Mouse (Mus musculus) cortical plate, adult 2 months (tissue): ENCODE measurements around the gene Fam117b. TPM values are rescaled to one million over a fixed set of nuclear protein-coding genes. Genes with fewer than 3 reads are reported as not detected.

Experiments used
- H3K27ac ChIP-seq: fragments of 200-500 bp; 2 replicates; pipeline ENCODE4 v1.5.1; 2012; ENCODE audit warnings: low read length, control low read depth, inconsistent platforms; ENCODE audit not compliant: insufficient read depth
- H3K4me1 ChIP-seq: fragments of 200-500 bp; 2 replicates; pipeline ENCODE4 v1.6.1; 2011; ENCODE audit warnings: low read length; ENCODE audit not compliant: control insufficient read depth, insufficient read depth
- H3K4me3 ChIP-seq: fragments of 200-500 bp; 2 replicates; pipeline ENCODE4 v1.5.1; 2011; ENCODE audit warnings: mild to moderate bottlenecking, low read length, control low read depth; ENCODE audit not compliant: insufficient read depth
- CTCF ChIP-seq: fragments of 200-500 bp; IDR thresholded peaks from 2 replicates; pipeline ENCODE4 v1.5.1; 2011; ENCODE audit warnings: mild to moderate bottlenecking, control low read depth, low read length; ENCODE audit not compliant: insufficient read depth; ENCODE audit errors: extremely low read depth
- POLR2A ChIP-seq: fragments of 200-500 bp; IDR thresholded peaks from 2 replicates; pipeline ENCODE4 v1.6.1; 2011; ENCODE audit warnings: mild to moderate bottlenecking, low read length, control low read depth; ENCODE audit not compliant: insufficient read depth; ENCODE audit errors: extremely low read depth
- polyA plus RNA-seq: library from polyadenylated mRNA; depleted of rRNA; stranded (reverse); fragments of >200 nt; gene quantifications from 2 replicates; pipeline ENCODE4 v1.2.3, GENCODE M21; 2012

The Fam117b gene
- polyA plus RNA-seq, 1 experiment, result 26.2 TPM

- Histone ChIP-seq H3K4me3 (no peak overlapping the region), H3K4me1 (no peaks in the 10 kb centered on the region), H3K27ac (no peak overlapping the region)
- TF ChIP-seq POLR2A, result no peak
- no peak for TF ChIP-seq CTCF
These were observed 18.8 kb upstream of the Fam117b start for GRCm38 (mm10) chr1:59894025-59894424.

GRCm38 (mm10) chr1:59895456-59895855 is 17.4 kb upstream of the Fam117b start:
- no peaks in the 10 kb centered on the region; the same call in 1 of the 2 replicates for H3K4me1 ChIP-seq
- no peak overlapping the region for H3K4me3 ChIP-seq
- TF ChIP-seq CTCF, result no peak
- no peak for TF ChIP-seq POLR2A
- H3K27ac ChIP-seq, result no peak overlapping the region

- TF ChIP-seq CTCF (no peak), POLR2A (no peak)
- Histone ChIP-seq H3K4me1 (no peaks in the 10 kb centered on the region; the same call in 1 of the 2 replicates), H3K27ac (no peak overlapping the region), H3K4me3 (no peak overlapping the region)
These were observed 15.5 kb upstream of the Fam117b start for GRCm38 (mm10) chr1:59897147-59897798.

DNA sequence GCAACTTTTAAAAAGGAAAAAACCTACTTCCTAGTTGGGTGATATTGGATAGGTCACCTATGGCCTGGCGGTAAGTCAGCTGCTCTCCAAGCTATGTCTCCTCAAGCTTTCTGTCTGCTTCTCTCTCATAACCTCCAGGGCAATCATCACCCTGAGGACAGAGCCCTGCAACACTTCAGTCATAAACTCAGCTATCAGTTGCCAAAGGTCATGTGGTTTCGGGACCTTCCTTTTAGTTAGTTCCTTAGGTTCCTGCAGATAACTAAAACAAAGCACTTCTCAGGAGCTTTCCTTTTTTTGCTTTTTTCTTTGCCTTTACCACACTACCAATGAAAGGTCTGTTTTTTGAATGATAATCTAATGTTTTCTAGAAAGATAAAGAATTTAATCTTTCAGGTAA is 13.1 kb upstream of the Fam117b start:
- TF ChIP-seq POLR2A (no peak), CTCF (no peak)
- no peak overlapping the region for H3K27ac ChIP-seq
- no peaks in the 10 kb centered on the region; the same call in 1 of the 2 replicates for H3K4me1 ChIP-seq
- no peak overlapping the region for H3K4me3 ChIP-seq

- H3K4me3 ChIP-seq, result no peak overlapping the region
- H3K4me1 ChIP-seq, result no peaks in the 10 kb centered on the region; the same call in 1 of the 2 replicates
- TF ChIP-seq CTCF, result no peak
- no peak overlapping the region for H3K27ac ChIP-seq
These were observed 11.5 kb upstream of the Fam117b start for GRCm38 (mm10) chr1:59901082-59901876.

GRCm38 (mm10) chr1:59902634-59903033 is 10.2 kb upstream of the Fam117b start:
- no peak for TF ChIP-seq POLR2A
- TF ChIP-seq CTCF, result no peak
- Histone ChIP-seq H3K4me3 (no peak overlapping the region), H3K4me1 (no peaks in the 10 kb centered on the region; the same call in 1 of the 2 replicates), H3K27ac (no peak overlapping the region)

- Histone ChIP-seq H3K4me1 (no peaks in the 10 kb centered on the region), H3K4me3 (no peak overlapping the region), H3K27ac (no peak overlapping the region)
- TF ChIP-seq CTCF (no peak), POLR2A (no peak)
These were observed 8.0 kb upstream of the Fam117b start for GRCm38 (mm10) chr1:59904630-59905295.

DNA sequence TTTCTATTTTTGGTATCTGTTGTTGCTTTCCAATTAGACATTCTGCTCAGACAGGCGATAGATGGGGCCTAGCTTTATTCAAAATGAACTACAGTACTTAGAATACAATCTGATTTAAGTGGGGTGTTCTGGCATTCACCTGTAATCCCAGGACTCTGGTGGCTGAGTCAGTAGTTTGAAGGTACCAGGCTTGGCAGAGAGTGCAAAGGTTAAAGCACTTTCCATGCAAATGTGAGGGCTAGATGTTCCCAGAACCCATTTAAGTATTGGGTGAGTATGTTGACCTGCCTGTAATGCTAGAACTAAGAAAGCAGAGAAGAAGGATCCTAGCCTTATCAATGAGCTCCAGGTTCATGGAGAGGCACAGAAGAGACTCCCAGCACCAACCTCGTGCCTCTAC is 6.9 kb upstream of the Fam117b start:
- no peak overlapping the region for H3K27ac ChIP-seq
- TF ChIP-seq POLR2A (no peak), CTCF (no peak)
- no peak overlapping the region for H3K4me3 ChIP-seq
- no peaks in the 10 kb centered on the region for H3K4me1 ChIP-seq

GRCm38 (mm10) chr1:59906819-59907521 is 5.8 kb upstream of the Fam117b start:
- no peaks in the 10 kb centered on the region for H3K4me1 ChIP-seq
- no peak overlapping the region for H3K27ac ChIP-seq
- no peak for TF ChIP-seq POLR2A
- TF ChIP-seq CTCF, result no peak
- no peak overlapping the region for H3K4me3 ChIP-seq
